Mouse (Mus musculus): ENCODE data around the gene 4930467E23Rik. TPM values are rescaled to one million over a fixed set of nuclear protein-coding genes. Genes with fewer than 3 reads are reported as not detected.
A peak's percentile ranks its signal among the peaks of the same experiment; 100 is the strongest.
"Not testable (repeated sequence)": the region's sequence is repeated elsewhere in the genome, so short reads cannot be mapped to it uniquely, and the experiment has no call there.

4930467E23Rik gene
- polyA plus RNA-seq, 1 experiment from 2014 or later: not detected

GRCm38 (mm10) chr8:19701326-19701725 is 28.1 kb upstream of the 4930467E23Rik start:
- H3K27ac ChIP-seq (ENCODE audit: low read length); H3K4me1 ChIP-seq (ENCODE audit: control insufficient read depth, low read depth, low read length); H3K4me2 ChIP-seq (ENCODE audit: low read depth, low read length); H3K9ac ChIP-seq (ENCODE audit: low read depth, low read length); H3K9me3 ChIP-seq (replicated peaks; ENCODE audit: control insufficient read depth, low read length); ATAC-seq (ENCODE audit: low read depth); H3K27me3 ChIP-seq (ENCODE audit: control insufficient read depth, insufficient read depth, low read depth, low read length); H3K36me3 ChIP-seq (ENCODE audit: control insufficient read depth, insufficient read depth); H3K4me3 ChIP-seq (ENCODE audit: low read depth, low read length): not testable (repeated sequence)
- WGBS (ENCODE audit: insufficient replicate concordance): 76% methylated on average over 2 of the region's 2 CpGs

- H3K9me3 ChIP-seq (replicated peaks; ENCODE audit: control insufficient read depth, low read length); ATAC-seq (ENCODE audit: low read depth); H3K36me3 ChIP-seq (ENCODE audit: control insufficient read depth, insufficient read depth); H3K9ac ChIP-seq (ENCODE audit: low read depth, low read length); H3K27me3 ChIP-seq (ENCODE audit: control insufficient read depth, insufficient read depth, low read depth, low read length); H3K27ac ChIP-seq (ENCODE audit: low read length); H3K4me2 ChIP-seq (ENCODE audit: low read depth, low read length); H3K4me1 ChIP-seq (ENCODE audit: control insufficient read depth, low read depth, low read length); H3K4me3 ChIP-seq (ENCODE audit: low read depth, low read length): not testable (repeated sequence)
- WGBS (ENCODE audit: insufficient replicate concordance): 36% methylated on average over 2 of the region's 2 CpGs
These were observed 27.1 kb upstream of the 4930467E23Rik start for GRCm38 (mm10) chr8:19702276-19702675.

GRCm38 (mm10) chr8:19702972-19703709 is 26.2 kb upstream of the 4930467E23Rik start:
- 27% methylated on average over 13 of the region's 13 CpGs for WGBS (ENCODE audit: insufficient replicate concordance)

GRCm38 (mm10) chr8:19703906-19704305 is 25.5 kb upstream of the 4930467E23Rik start:
- H3K36me3 ChIP-seq (ENCODE audit: control insufficient read depth, insufficient read depth); H3K27me3 ChIP-seq (ENCODE audit: control insufficient read depth, insufficient read depth, low read depth, low read length); H3K9me3 ChIP-seq (replicated peaks; ENCODE audit: control insufficient read depth, low read length); H3K4me3 ChIP-seq (ENCODE audit: low read depth, low read length); H3K4me1 ChIP-seq (ENCODE audit: control insufficient read depth, low read depth, low read length); H3K4me2 ChIP-seq (ENCODE audit: low read depth, low read length); H3K9ac ChIP-seq (ENCODE audit: low read depth, low read length); ATAC-seq (ENCODE audit: low read depth); H3K27ac ChIP-seq (ENCODE audit: low read length): not testable (repeated sequence)

More at GRCm38 (mm10) chr8:19702972-19703709, 26.2 kb upstream of the 4930467E23Rik start:
- peak; percentile 48; the same call in 1 of the 2 replicates for ATAC-seq (ENCODE audit: low read depth)
- H3K9ac ChIP-seq (ENCODE audit: low read depth, low read length); H3K36me3 ChIP-seq (ENCODE audit: control insufficient read depth, insufficient read depth); H3K4me1 ChIP-seq (ENCODE audit: control insufficient read depth, low read depth, low read length); H3K27ac ChIP-seq (ENCODE audit: low read length); H3K27me3 ChIP-seq (ENCODE audit: control insufficient read depth, insufficient read depth, low read depth, low read length); H3K9me3 ChIP-seq (replicated peaks; ENCODE audit: control insufficient read depth, low read length); H3K4me2 ChIP-seq (ENCODE audit: low read depth, low read length); H3K4me3 ChIP-seq (ENCODE audit: low read depth, low read length): not testable (repeated sequence)

GRCm38 (mm10) chr8:19704441-19705215 is 24.7 kb upstream of the 4930467E23Rik start:
- not testable (repeated sequence) for H3K4me3 ChIP-seq (ENCODE audit: low read depth, low read length); ATAC-seq (ENCODE audit: low read depth); H3K27ac ChIP-seq (ENCODE audit: low read length); H3K27me3 ChIP-seq (ENCODE audit: control insufficient read depth, insufficient read depth, low read depth, low read length); H3K9ac ChIP-seq (ENCODE audit: low read depth, low read length); H3K4me2 ChIP-seq (ENCODE audit: low read depth, low read length); H3K9me3 ChIP-seq (replicated peaks; ENCODE audit: control insufficient read depth, low read length); H3K36me3 ChIP-seq (ENCODE audit: control insufficient read depth, insufficient read depth); H3K4me1 ChIP-seq (ENCODE audit: control insufficient read depth, low read depth, low read length)
- WGBS (ENCODE audit: insufficient replicate concordance): no CpG with 5 or more reads among the region's 4 CpGs

GRCm38 (mm10) chr8:19705216-19705600 is 24.2 kb upstream of the 4930467E23Rik start:
- H3K27ac ChIP-seq (ENCODE audit: low read length); H3K9ac ChIP-seq (ENCODE audit: low read depth, low read length); H3K9me3 ChIP-seq (replicated peaks; ENCODE audit: control insufficient read depth, low read length); H3K4me2 ChIP-seq (ENCODE audit: low read depth, low read length); H3K36me3 ChIP-seq (ENCODE audit: control insufficient read depth, insufficient read depth); H3K4me1 ChIP-seq (ENCODE audit: control insufficient read depth, low read depth, low read length); H3K27me3 ChIP-seq (ENCODE audit: control insufficient read depth, insufficient read depth, low read depth, low read length); H3K4me3 ChIP-seq (ENCODE audit: low read depth, low read length); ATAC-seq (ENCODE audit: low read depth): not testable (repeated sequence)
- 66% methylated on average over 9 of the region's 9 CpGs for WGBS (ENCODE audit: insufficient replicate concordance)

GRCm38 (mm10) chr8:19706101-19706725 is 23.2 kb upstream of the 4930467E23Rik start:
- 58% methylated on average over 4 of the region's 4 CpGs for WGBS (ENCODE audit: insufficient replicate concordance)
- not testable (repeated sequence) for ATAC-seq (ENCODE audit: low read depth); H3K4me2 ChIP-seq (ENCODE audit: low read depth, low read length)

GRCm38 (mm10) chr8:19706918-19707760 is 22.2 kb upstream of the 4930467E23Rik start:
- H3K4me2 ChIP-seq (ENCODE audit: low read depth, low read length); H3K4me3 ChIP-seq (ENCODE audit: low read depth, low read length); H3K9ac ChIP-seq (ENCODE audit: low read depth, low read length); H3K36me3 ChIP-seq (ENCODE audit: control insufficient read depth, insufficient read depth); H3K4me1 ChIP-seq (ENCODE audit: control insufficient read depth, low read depth, low read length); H3K27me3 ChIP-seq (ENCODE audit: control insufficient read depth, insufficient read depth, low read depth, low read length); H3K9me3 ChIP-seq (replicated peaks; ENCODE audit: control insufficient read depth, low read length); ATAC-seq (ENCODE audit: low read depth); H3K27ac ChIP-seq (ENCODE audit: low read length): not testable (repeated sequence)
- 52% methylated on average over 7 of the region's 7 CpGs for WGBS (ENCODE audit: insufficient replicate concordance)

More at GRCm38 (mm10) chr8:19706101-19706725, 23.2 kb upstream of the 4930467E23Rik start:
- H3K27ac ChIP-seq (ENCODE audit: low read length); H3K4me3 ChIP-seq (ENCODE audit: low read depth, low read length); H3K27me3 ChIP-seq (ENCODE audit: control insufficient read depth, insufficient read depth, low read depth, low read length); H3K36me3 ChIP-seq (ENCODE audit: control insufficient read depth, insufficient read depth); H3K9ac ChIP-seq (ENCODE audit: low read depth, low read length); H3K9me3 ChIP-seq (replicated peaks; ENCODE audit: control insufficient read depth, low read length); H3K4me1 ChIP-seq (ENCODE audit: control insufficient read depth, low read depth, low read length): not testable (repeated sequence)
